Mouse (Mus musculus) CD4-positive, CD25-positive, alpha-beta regulatory T cell, adult 2 months (primary cell): Measurements from ENCODE around the gene Socs2.
A peak's percentile ranks its signal among the peaks of the same experiment; 100 is the strongest.

Experiments
- DNase-seq: peaks from one replicate; pipeline ENCODE4 v3.0.0-alpha.2; 2012; ENCODE audit warnings: low read depth, low spot score

Socs2 gene

GRCm38 (mm10) chr10:95416685-95417495, at the start of gene Socs2:
Socs2 (minus strand) TSS chr10:95417180.
- peak; percentile 85 for DNase-seq

- no peak for DNase-seq
Measured at GRCm38 (mm10) chr10:95465485-95465896, 48.5 kb upstream of the Socs2 start.

- DNase-seq = no peak
Measured at GRCm38 (mm10) chr10:95464527-95464926, 47.5 kb upstream of the Socs2 start.

GRCm38 (mm10) chr10:95462231-95462630, 45.3 kb upstream of the Socs2 start:
- no peak for DNase-seq

- DNase-seq = no peak
Measured at GRCm38 (mm10) chr10:95461053-95461553, 44.1 kb upstream of the Socs2 start.

GRCm38 (mm10) chr10:95458050-95458806, 41.2 kb upstream of the Socs2 start:
- no peak for DNase-seq

GRCm38 (mm10) chr10:95457367-95458049, 40.5 kb upstream of the Socs2 start:
- no peak for DNase-seq

- no peak for DNase-seq
Measured at GRCm38 (mm10) chr10:95456103-95456502, 39.1 kb upstream of the Socs2 start.

GRCm38 (mm10) chr10:95453282-95453681, 36.3 kb upstream of the Socs2 start:
- no peak for DNase-seq

- DNase-seq = no peak
Measured at GRCm38 (mm10) chr10:95449033-95449432, 32.1 kb upstream of the Socs2 start.

GRCm38 (mm10) chr10:95447954-95448353, 31.0 kb upstream of the Socs2 start:
- peak; percentile 8 for DNase-seq

GRCm38 (mm10) chr10:95445104-95446056, 28.4 kb upstream of the Socs2 start:
- no peak for DNase-seq

GRCm38 (mm10) chr10:95442334-95442733, 25.4 kb upstream of the Socs2 start:
- no peak for DNase-seq

GRCm38 (mm10) chr10:95440566-95440965, 23.6 kb upstream of the Socs2 start:
- DNase-seq = peak; percentile 40

- no peak for DNase-seq
Measured at GRCm38 (mm10) chr10:95439718-95440339, 22.8 kb upstream of the Socs2 start.

GRCm38 (mm10) chr10:95438941-95439340, 22.0 kb upstream of the Socs2 start:
- no peak for DNase-seq

GRCm38 (mm10) chr10:95430271-95430670, 13.3 kb upstream of the Socs2 start:
- DNase-seq = no peak

GRCm38 (mm10) chr10:95429111-95429510, 12.1 kb upstream of the Socs2 start:
- no peak for DNase-seq

GRCm38 (mm10) chr10:95426207-95427115, 9.5 kb upstream of the Socs2 start:
- no peak for DNase-seq
